Mouse (Mus musculus): ENCODE data around the gene Ltn1. TPM values are rescaled to one million over a fixed set of nuclear protein-coding genes. Genes with fewer than 3 reads are reported as not detected.

Ltn1 gene
- 10 to 100 TPM; 25.9 to 26.5 TPM for total RNA-seq (2021)

DNA sequence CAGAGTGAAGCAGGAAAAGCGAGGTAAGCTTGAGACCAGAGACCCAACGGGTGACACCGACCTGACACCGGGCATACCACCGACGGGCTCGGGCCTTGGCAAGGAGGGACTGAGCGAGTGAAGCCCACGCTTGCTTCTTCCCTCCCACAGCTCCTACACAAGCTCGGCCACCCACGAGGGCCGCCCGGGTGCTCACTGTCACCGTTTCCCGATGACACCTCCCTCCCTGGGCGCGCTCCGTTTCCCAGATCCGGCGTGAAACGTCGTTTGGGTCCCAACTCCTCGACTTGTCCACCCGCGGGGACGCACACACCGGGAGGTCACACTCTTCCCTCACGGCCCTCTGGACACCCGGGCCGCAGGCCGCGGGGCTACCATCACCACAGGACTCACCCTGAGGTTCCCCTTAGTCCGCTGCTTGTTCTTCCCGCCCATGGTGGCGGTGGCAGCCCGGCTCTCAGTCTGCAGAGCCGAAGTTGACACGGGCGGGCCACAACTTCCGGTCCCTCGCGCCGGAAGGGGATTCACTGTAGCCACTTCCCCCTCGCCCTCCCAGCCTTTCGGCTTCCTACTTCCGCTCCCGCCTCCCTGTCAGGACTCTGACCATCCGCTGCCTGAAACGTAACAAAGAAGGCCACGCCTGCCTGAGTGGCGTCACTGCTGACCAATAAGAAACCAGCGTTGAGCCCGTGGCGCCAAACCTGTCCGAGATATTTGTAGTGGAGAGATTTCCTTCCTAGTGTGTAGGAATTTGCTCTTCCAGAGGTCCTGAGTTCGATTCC lies at the start of gene Ltn1:
Gene Ltn1, minus strand, starts transcription at position 580 of the 782 bp plus-strand sequence.
- peak; percentile 99 to 100 for DNase-seq
- intact Hi-C loops (cut with DNase I) = no loop called here

DNA sequence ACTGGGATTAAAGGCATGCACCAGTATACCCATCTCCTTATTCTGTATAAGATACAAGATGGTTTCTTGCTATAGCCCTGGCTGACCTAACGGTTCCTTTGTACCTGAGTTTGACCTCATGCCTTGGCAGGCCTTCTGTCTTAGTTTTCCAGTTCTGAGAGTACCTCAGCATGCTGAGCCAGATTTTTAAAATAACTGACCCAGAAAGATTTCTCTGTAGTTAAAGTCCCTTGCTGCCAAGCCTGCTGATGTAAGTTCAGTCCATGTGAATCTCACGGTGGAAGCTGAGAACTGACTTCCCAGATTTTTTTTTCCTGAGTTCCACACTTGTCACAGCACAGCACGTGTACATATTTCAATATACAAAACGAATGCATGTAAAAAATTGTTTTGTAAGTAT lies 38.2 kb upstream of the Ltn1 start:
- no peak for DNase-seq

DNA sequence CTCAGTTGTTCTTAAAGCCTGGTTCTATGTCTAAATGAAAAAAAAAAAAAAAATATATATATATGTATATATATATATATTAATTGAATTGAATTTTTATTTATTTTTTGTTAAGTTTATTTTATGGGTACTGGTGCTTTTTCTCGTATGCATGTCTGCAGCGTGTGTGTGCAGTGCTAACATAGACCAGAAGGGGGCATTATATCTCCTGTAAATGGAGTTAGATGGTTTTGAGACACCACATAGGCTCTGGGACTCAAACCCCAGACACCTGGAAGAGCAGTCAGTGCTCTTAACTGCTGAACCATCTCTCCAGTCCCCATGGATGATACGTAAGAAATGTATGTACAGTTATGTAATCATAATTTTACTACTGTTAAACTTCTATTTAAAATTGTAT lies 26.3 kb upstream of the Ltn1 start:
- intact Hi-C loops (cut with DNase I) = no loop called here
- no peak for DNase-seq

More for the DNA sequence above, 38.2 kb upstream of the Ltn1 start:
- intact Hi-C loops (cut with DNase I) = no loop called here

- no peak for DNase-seq
- intact Hi-C loops (cut with DNase I) = no loop called here
Observed at GRCm38 (mm10) chr16:87455180-87455611, 22.8 kb upstream of the Ltn1 start.

- intact Hi-C loops (cut with DNase I) = no loop called here
Observed at GRCm38 (mm10) chr16:87454419-87455179, 22.2 kb upstream of the Ltn1 start, which contains the start of gene Usp16. TSS of gene Usp16 (plus strand) at chr16:87454703.

GRCm38 (mm10) chr16:87453226-87453625 lies 20.8 kb upstream of the Ltn1 start:
- no peak for DNase-seq
- intact Hi-C loops (cut with DNase I) = no loop called here

More at GRCm38 (mm10) chr16:87454419-87455179, 22.2 kb upstream of the Ltn1 start, which contains the start of gene Usp16:
- peak; percentile 95 to 97 for DNase-seq

- intact Hi-C loops (cut with DNase I) = no loop called here
Observed at GRCm38 (mm10) chr16:87445528-87445927, 13.1 kb upstream of the Ltn1 start.

DNA sequence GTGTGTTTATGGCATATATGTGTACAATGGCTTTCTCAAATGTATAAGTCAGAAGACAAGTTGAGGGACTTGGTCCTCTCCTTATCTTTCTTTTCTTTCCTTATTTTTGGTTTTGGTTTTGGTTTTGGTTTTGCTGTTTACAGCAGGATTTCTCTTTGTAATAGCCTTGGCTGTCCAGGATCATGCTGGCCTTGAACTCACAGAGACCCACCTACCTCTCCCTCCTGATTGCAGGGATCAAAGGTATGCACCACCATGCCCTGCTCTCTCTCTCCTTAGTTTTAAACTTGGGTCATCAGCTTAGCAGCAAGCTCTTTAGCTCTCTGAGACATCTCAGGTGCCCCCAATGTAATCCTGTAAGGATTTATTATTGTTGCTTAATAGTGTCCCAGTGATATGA lies 12.7 kb upstream of the Ltn1 start:
- no peak for DNase-seq

More at GRCm38 (mm10) chr16:87445528-87445927, 13.1 kb upstream of the Ltn1 start:
- no peak for DNase-seq

DNA sequence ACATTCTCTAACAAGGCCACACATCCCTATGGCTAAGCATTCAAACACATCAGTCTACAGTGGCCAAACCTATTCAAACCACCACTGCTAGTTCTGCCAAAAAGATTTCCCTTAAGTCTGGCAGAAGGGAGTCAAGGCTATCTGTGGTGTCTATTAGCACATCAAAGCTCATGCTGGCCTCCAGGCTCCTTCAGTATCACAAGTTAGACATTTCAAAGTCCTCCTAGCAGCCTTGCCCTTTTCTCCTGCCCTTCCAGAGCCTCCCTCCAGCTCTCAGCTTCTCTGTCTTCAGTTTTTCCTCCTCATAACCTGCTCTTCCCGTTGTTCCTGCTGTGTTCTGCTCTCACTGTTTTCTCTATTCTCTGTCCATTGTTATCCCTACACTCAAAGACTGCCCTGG lies 11.7 kb upstream of the Ltn1 start:
- no peak for DNase-seq
- intact Hi-C loops (cut with DNase I) = no loop called here

More for the DNA sequence above, 12.7 kb upstream of the Ltn1 start:
- intact Hi-C loops (cut with DNase I) = no loop called here

DNA sequence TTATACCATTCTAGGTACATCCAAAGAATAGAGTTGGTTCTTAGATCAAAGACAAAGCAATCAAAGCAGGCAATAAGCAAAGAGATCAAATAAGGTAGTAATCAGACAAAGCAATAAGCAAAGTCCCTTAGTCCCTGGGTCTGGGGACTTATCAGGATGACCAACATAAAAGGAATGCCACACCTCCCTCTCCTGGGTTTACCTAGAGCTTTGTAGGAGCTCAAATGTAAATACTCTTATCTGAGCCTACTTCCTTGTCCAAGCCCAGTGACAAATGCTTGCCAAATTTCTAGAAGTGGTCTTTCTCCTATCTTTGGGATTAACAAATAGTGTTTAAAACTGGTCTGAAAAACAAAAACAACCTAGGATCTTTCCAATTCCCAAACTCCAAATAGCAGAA lies 10.8 kb upstream of the Ltn1 start:
- no peak for DNase-seq
- intact Hi-C loops (cut with DNase I) = no loop called here

GRCm38 (mm10) chr16:87442291-87442690 lies 9.9 kb upstream of the Ltn1 start:
- intact Hi-C loops (cut with DNase I) = no loop called here
- peak in 1 of 2 experiments; percentile 13 for DNase-seq

DNA sequence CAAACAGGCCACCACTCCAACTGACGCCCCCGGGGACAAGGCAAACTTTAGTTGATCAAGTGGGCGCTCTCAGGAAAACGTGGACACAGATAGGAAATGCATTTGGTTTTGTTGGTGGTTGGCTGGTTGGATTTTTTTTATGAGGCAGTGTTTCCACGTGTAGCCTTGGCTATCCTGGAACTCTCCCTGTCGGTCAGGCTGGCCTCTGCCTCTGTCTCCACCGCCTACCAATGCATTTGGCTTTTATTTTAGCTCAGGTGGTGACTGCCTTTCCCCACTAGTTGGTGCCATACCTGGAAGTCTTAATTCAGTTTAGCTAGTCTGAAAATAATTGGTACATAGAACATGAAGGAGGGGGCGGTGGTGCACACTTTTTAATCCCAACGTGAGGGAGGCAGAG lies 8.7 kb upstream of the Ltn1 start:
- intact Hi-C loops (cut with DNase I) = no loop called here
- DNase-seq = peak in 1 of 2 experiments; percentile 12

- DNase-seq = peak; percentile 95 to 97
- intact Hi-C loops (cut with DNase I) = no loop called here
Observed at GRCm38 (mm10) chr16:87440184-87440686, 7.8 kb upstream of the Ltn1 start, which contains the start of gene Rwdd2b. TSS of gene Rwdd2b (minus strand) at chr16:87440573.

- no peak for DNase-seq
- intact Hi-C loops (cut with DNase I) = no loop called here
Observed at GRCm38 (mm10) chr16:87438697-87439096, 6.3 kb upstream of the Ltn1 start.

DNA sequence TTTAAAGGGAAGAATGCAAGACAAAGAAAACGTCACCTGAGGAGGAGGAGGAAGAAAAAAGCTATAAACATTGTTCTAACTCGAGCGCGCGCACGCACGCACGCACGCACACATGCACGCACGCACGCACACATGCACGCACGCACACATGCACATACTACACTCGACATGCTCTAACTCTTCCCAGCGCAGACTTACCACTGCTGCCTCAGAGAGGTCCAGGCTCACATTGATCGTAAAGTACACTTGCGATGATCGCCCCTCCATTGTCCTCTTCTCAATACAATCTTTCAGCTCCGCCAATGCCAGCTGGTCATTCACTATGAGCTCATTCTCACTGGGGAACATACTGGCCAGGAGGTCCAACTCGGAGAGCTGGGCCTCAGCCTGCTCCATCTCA lies 4.7 kb upstream of the Ltn1 start:
- no peak for DNase-seq
- intact Hi-C loops (cut with DNase I) = no loop called here

- intact Hi-C loops (cut with DNase I) = no loop called here
- no peak for DNase-seq
Observed at GRCm38 (mm10) chr16:87435411-87436205, 3.2 kb upstream of the Ltn1 start.

- intact Hi-C loops (cut with DNase I) = no loop called here
- DNase-seq = no peak
Observed at GRCm38 (mm10) chr16:87434946-87435345, 2.5 kb upstream of the Ltn1 start.

- no peak for DNase-seq
- intact Hi-C loops (cut with DNase I) = no loop called here
Observed at GRCm38 (mm10) chr16:87434266-87434665, 1.9 kb upstream of the Ltn1 start.

DNA sequence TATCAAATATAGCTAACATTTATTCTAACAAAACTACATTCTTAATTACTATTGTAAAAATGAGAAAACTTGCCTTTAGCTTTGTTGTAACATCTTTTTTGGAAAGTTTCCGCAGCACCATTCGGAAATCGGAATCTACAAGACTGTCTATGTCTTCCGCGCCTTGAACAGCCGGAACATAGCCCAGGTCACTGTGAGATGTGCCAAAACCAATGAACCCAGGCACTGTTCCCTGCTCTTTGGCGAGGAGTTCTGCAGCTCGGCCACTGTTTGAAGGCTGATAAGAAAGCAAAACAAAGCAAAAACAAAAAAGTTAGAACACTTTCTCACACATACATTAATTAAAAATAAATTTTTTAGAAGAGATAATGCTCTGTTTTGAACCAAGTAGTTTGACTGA lies 4.9 kb downstream of the Ltn1 start:
- no peak for DNase-seq
- intact Hi-C loops (cut with DNase I) = no loop called here

DNA sequence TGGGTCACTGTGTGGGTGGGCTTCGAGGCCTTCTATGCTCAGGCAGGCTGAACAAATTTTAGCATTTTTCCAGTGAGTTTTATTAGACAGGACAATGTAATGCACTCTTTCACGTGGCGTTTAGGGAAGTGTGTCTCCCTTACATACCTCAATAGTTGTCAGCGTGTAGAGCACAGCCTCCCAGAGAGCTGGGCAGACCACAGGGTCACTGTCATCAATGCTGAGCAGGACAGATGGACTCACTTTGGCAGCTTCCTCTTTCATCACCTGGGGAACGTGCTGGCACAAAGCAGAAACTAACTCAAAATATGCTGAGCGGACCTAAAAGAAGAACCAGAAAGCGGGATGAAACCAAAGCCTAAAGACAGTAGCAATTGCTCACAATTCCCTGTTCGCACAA lies 11.8 kb downstream of the Ltn1 start:
- intact Hi-C loops (cut with DNase I) = no loop called here
- DNase-seq = no peak

DNA sequence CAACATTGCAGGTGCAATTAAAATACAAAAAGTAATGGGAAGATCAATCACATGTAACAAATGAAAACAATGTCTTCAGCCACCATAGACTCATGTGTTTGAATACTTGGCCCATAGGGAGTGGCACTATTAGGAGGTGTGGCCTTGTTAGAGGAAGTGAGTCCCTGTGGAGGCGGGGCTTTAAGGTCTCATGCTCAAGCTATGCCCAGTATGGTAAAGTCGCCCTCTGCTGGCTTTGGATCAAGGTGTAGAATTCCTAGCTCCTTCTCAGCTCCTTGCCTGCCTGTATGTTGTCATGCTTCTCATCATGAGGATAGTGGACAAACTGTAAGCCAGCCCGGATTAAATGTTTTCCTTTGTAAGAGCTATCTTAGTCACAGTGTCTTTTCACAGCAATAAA lies 27.4 kb downstream of the Ltn1 start:
- intact Hi-C loops (cut with DNase I) = no loop called here
- DNase-seq = peak; percentile 4 to 12
